Mouse (Mus musculus) kidney, embryonic 15.5 days (tissue): ENCODE results near the gene Marveld3. TPM values are rescaled to one million over a fixed set of nuclear protein-coding genes. Genes with fewer than 3 reads are reported as not detected.

Experiments used
- ATAC-seq: fragments of 200-750 bp; cut with Nextera tagmentation; replicated peaks from 2 replicates; pipeline ENCODE4 v1.8.0; 2017; ENCODE audit warnings: moderate TSS enrichment; ENCODE audit not compliant: low FRiP score
- H3K27ac ChIP-seq: fragments of 300-500 bp; sonication (generic); 2 replicates; pipeline ENCODE4 v1.5.1; 2015; ENCODE audit warnings: mild to moderate bottlenecking, inconsistent platforms
- H3K27me3 ChIP-seq: fragments of 300-500 bp; sonication (generic); 2 replicates; pipeline ENCODE4 v1.6.1; 2015; ENCODE audit warnings: inconsistent platforms
- H3K36me3 ChIP-seq: fragments of 300-500 bp; sonication (generic); 2 replicates; pipeline ENCODE4 v1.6.1; 2015; ENCODE audit warnings: inconsistent platforms
- H3K4me1 ChIP-seq: fragments of 300-500 bp; sonication (generic); 2 replicates; pipeline ENCODE4 v1.6.1; 2015; ENCODE audit warnings: inconsistent platforms
- H3K4me2 ChIP-seq: fragments of 300-500 bp; sonication (generic); 2 replicates; pipeline ENCODE4 v1.6.1; 2015; ENCODE audit warnings: moderate library complexity, mild to moderate bottlenecking, inconsistent platforms
- H3K4me3 ChIP-seq: fragments of 300-500 bp; sonication (generic); replicated peaks from 2 replicates; pipeline ENCODE4 v1.5.1; 2015; ENCODE audit warnings: mild to moderate bottlenecking, inconsistent platforms
- H3K9ac ChIP-seq: fragments of 300-500 bp; sonication (generic); 2 replicates; pipeline ENCODE4 v1.6.1; 2015; ENCODE audit warnings: mild to moderate bottlenecking, inconsistent platforms
- H3K9me3 ChIP-seq: fragments of 300-500 bp; sonication (generic); replicated peaks from 2 replicates; pipeline ENCODE4 v1.6.1; 2016; ENCODE audit warnings: inconsistent platforms
- WGBS: fragments of 180-500 bp; shearing (Covaris S2); methylation state at CpG from one replicate; pipeline ENCODE4 v1.1.7; 2015; ENCODE audit warnings: mixed read lengths; 5-methylcytosine and 5-hydroxymethylcytosine counted together
- polyA plus RNA-seq: library from polyadenylated mRNA; unstranded; fragments of >200 nt; fragmentation: Nextera tagmentation; extraction: Ambion mirVana; gene quantifications from 2 replicates; pipeline ENCODE4 v1.2.1, GENCODE M21; 2015

Gene Marveld3
- 3.1 and 3.7 TPM in 2 replicates for polyA plus RNA-seq

- Histone ChIP-seq H3K27me3 (peaks cover 39% of the 10 kb centered on the region), H3K4me2 (peak within 1 kb of the TSS; percentile 81), H3K27ac (no peak within 1 kb of the TSS), H3K4me1 (peaks cover 26% of the 10 kb centered on the region), H3K9ac (0 out of 2 replicates have a peak within 1 kb of the TSS, but pooled peaks have one; percentile 31), H3K4me3 (peak within 1 kb of the TSS; percentile 52), H3K36me3 (no peaks in the 10 kb centered on the region), H3K9me3 (no peaks in the 10 kb centered on the region)
- WGBS = 2% methylated on average over 64 of the region's 64 CpGs
- peak; percentile 76 for ATAC-seq
These were observed at the start of gene Marveld3 for GRCm38 (mm10) chr8:109961693-109962367. Gene Marveld3 (minus strand): TSS chr8:109962203.

DNA sequence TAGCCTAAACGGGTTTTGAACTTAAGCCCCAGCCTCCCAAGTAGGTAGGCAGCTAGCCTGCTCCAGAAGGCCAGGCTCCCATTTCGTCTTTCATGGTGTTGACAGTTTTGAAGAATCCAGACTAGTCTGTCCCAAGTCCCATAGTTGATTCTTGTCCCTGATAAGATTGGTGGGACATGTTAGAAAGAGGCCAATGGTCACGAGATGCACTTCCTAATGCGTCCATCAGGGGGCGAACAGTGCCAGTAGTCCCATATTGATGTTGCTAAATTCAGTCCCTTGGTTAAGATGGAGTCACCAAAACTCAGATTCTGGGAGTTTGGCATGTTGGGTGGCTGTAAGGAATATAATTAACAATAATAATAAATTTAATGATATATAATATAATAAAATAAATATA, 48.9 kb upstream of the Marveld3 start:
- Histone ChIP-seq H3K9ac (no peak overlapping the region), H3K4me1 (0 out of 2 replicates have a peak, but pooled peaks cover 4% of the 10 kb centered on the region), H3K36me3 (no peaks in the 10 kb centered on the region), H3K9me3 (no peaks in the 10 kb centered on the region), H3K4me3 (no peak overlapping the region), H3K4me2 (no peak overlapping the region), H3K27me3 (no peaks in the 10 kb centered on the region), H3K27ac (no peak overlapping the region)
- no peak for ATAC-seq
- WGBS = 37% methylated on average over 5 of the region's 5 CpGs

- H3K9me3 ChIP-seq = no peaks in the 10 kb centered on the region
- H3K4me2 ChIP-seq = no peak overlapping the region
- 67% methylated on average over 8 of the region's 8 CpGs for WGBS
- H3K4me1 ChIP-seq = 0 out of 2 replicates have a peak, but pooled peaks cover 4% of the 10 kb centered on the region
- H3K4me3 ChIP-seq = no peak overlapping the region
- no peak for ATAC-seq
- no peaks in the 10 kb centered on the region for H3K36me3 ChIP-seq
- H3K9ac ChIP-seq = no peak overlapping the region
- H3K27me3 ChIP-seq = no peaks in the 10 kb centered on the region
- no peak overlapping the region for H3K27ac ChIP-seq
These were observed 47.0 kb upstream of the Marveld3 start for GRCm38 (mm10) chr8:110008995-110009446.

DNA sequence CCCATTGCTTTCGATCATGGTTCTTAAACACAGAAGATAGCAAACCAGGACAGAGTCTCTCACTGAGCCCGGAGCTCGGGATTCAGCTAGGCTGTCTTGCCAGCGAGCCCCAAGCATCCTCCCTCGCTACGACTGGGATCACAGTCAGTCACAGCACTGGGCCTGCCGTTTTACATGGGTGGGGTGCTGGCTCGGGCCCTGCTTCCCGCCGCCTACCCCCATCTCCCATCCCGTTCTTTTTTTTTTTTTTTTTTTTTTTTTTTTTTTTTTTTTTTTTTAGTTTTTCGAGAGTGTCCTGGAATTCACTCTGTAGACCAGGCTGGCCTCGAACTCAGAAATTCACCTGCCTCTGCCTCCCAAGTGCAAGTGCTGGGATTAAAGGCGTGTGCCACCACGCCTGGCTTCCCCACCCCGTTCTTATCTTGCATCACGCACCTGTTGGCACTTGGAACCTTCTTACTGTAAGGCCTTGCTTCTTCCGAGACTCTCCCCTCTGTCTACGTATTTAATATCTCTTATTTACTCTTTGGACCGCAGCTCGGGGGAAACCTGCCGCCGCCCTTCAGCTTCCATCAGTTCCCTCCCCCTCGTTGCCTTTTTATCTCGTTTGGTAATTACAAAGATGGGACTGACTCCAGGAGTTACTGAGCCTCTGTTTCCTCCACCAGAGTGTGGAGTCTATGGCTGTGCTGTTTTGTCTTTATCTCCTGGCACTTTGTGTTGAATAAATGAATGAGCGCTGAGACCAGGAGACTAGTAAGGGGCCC, 46.4 kb upstream of the Marveld3 start:
- no peak for ATAC-seq
- no peaks in the 10 kb centered on the region for H3K36me3 ChIP-seq
- H3K4me3 ChIP-seq = no peak overlapping the region
- whole genome bisulfite sequencing = 85% methylated on average over 26 of the region's 26 CpGs
- H3K4me1 ChIP-seq = 0 out of 2 replicates have a peak, but pooled peaks cover 4% of the 10 kb centered on the region
- no peaks in the 10 kb centered on the region for H3K9me3 ChIP-seq
- no peaks in the 10 kb centered on the region for H3K27me3 ChIP-seq
- no peak overlapping the region for H3K4me2 ChIP-seq
- no peak overlapping the region for H3K9ac ChIP-seq
- H3K27ac ChIP-seq = no peak overlapping the region

GRCm38 (mm10) chr8:110006312-110007023, 44.5 kb upstream of the Marveld3 start:
- no peak overlapping the region for H3K27ac ChIP-seq
- no peaks in the 10 kb centered on the region for H3K36me3 ChIP-seq
- ATAC-seq = no peak
- 57% methylated on average over 17 of the region's 17 CpGs for WGBS
- H3K9me3 ChIP-seq = no peaks in the 10 kb centered on the region
- H3K9ac ChIP-seq = no peak overlapping the region
- H3K4me1 ChIP-seq = 0 out of 2 replicates have a peak, but pooled peaks cover 4% of the 10 kb centered on the region
- no peak overlapping the region for H3K4me3 ChIP-seq
- 0 out of 2 replicates have a peak, but pooled peaks cover 3% of the 10 kb centered on the region for H3K27me3 ChIP-seq
- no peak overlapping the region for H3K4me2 ChIP-seq

DNA sequence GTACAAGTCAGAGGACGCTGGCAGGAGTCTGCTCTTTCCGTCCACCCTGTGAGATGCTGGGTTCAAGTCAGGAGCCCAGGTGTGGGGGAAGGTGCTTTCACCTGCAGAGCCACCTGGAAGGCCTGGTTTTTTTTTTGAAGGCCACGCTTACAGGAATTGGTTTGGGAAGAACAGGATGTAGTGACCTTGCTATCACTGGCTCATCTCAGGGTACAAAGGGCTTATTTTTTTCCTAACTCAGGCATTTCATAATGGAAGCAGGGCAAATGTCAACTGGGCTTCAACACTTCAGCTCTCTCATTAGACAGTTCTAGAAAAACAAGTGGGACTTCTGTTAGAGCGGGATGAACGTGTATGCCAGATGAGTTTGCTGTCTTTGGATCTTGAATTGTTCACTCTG, 42.3 kb upstream of the Marveld3 start:
- no peak overlapping the region for H3K27ac ChIP-seq
- no peak for ATAC-seq
- 0 out of 2 replicates have a peak, but pooled peaks cover 4% of the 10 kb centered on the region for H3K4me1 ChIP-seq
- no peak overlapping the region for H3K4me2 ChIP-seq
- H3K27me3 ChIP-seq = 0 out of 2 replicates have a peak, but pooled peaks cover 7% of the 10 kb centered on the region
- H3K9ac ChIP-seq = no peak overlapping the region
- no peak overlapping the region for H3K4me3 ChIP-seq
- WGBS = 71% methylated on average over 5 of the region's 5 CpGs
- no peaks in the 10 kb centered on the region for H3K36me3 ChIP-seq
- no peaks in the 10 kb centered on the region for H3K9me3 ChIP-seq

GRCm38 (mm10) chr8:110002953-110003352, 41.0 kb upstream of the Marveld3 start:
- 37% methylated on average over 9 of the region's 9 CpGs for WGBS
- Histone ChIP-seq H3K36me3 (no peaks in the 10 kb centered on the region), H3K4me3 (no peak overlapping the region), H3K4me2 (no peak overlapping the region), H3K9ac (no peak overlapping the region), H3K4me1 (0 out of 2 replicates have a peak, but pooled peaks cover 4% of the 10 kb centered on the region), H3K9me3 (no peaks in the 10 kb centered on the region), H3K27ac (no peak overlapping the region), H3K27me3 (0 out of 2 replicates have a peak, but pooled peaks cover 7% of the 10 kb centered on the region)
- no peak for ATAC-seq

DNA sequence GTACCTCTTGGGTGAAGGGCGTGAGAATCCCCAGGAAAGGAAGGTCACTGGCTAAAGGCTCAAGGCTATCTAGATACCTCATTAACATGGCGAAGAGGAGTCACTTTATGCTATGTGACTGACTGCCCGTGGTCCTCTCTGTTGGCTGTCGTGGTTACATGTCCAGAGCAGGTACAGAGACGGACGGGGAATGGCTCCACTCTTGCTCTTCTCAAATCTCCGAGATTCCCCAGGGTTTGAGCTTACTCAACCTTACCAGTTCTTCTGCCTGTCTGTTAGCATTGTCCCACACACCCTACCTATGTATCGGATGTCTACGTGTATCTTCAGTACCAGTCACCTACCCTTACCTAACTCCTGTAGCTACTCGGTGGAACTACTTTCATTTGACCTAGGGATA, 38.0 kb upstream of the Marveld3 start:
- H3K4me2 ChIP-seq = no peak overlapping the region
- no peaks in the 10 kb centered on the region for H3K36me3 ChIP-seq
- H3K27me3 ChIP-seq = peaks cover 10% of the 10 kb centered on the region; the same call in 1 of the 2 replicates
- H3K9me3 ChIP-seq = no peaks in the 10 kb centered on the region
- no peaks in the 10 kb centered on the region for H3K4me1 ChIP-seq
- ATAC-seq = no peak
- H3K9ac ChIP-seq = no peak overlapping the region
- 77% methylated on average over 10 of the region's 10 CpGs for WGBS
- H3K4me3 ChIP-seq = no peak overlapping the region
- H3K27ac ChIP-seq = no peak overlapping the region

DNA sequence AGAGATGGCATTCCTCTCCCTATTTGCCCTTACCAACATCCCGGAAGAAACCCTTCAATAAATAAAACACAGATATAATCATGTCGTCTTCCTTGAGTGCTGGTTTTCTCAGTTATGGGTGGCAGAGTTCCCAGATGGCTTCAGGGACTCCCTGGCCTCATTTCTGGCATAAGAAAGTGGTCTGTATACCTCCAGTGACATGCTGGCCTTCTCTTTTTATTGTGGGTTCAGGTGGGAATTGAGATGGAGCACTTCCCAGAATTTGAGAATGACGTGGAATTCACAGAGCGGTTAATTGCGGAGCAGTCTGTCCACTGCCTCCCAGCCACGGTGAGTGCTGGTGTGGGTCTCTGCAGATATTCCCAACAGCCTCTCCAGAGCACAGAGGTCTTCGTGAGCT, 36.1 kb upstream of the Marveld3 start:
- no peak overlapping the region for H3K9ac ChIP-seq
- no peak overlapping the region for H3K27ac ChIP-seq
- H3K4me2 ChIP-seq = no peak overlapping the region
- WGBS = 71% methylated on average over 7 of the region's 7 CpGs
- no peaks in the 10 kb centered on the region for H3K36me3 ChIP-seq
- no peak for ATAC-seq
- H3K4me3 ChIP-seq = no peak overlapping the region
- H3K27me3 ChIP-seq = peaks cover 19% of the 10 kb centered on the region; the same call in 1 of the 2 replicates
- no peaks in the 10 kb centered on the region for H3K9me3 ChIP-seq
- no peaks in the 10 kb centered on the region for H3K4me1 ChIP-seq

GRCm38 (mm10) chr8:109997381-109997780, 35.4 kb upstream of the Marveld3 start:
- Histone ChIP-seq H3K36me3 (no peaks in the 10 kb centered on the region), H3K27me3 (peaks cover 17% of the 10 kb centered on the region; the same call in 1 of the 2 replicates), H3K9me3 (no peaks in the 10 kb centered on the region), H3K4me1 (no peaks in the 10 kb centered on the region), H3K27ac (no peak overlapping the region), H3K4me2 (no peak overlapping the region), H3K9ac (no peak overlapping the region), H3K4me3 (no peak overlapping the region)
- ATAC-seq = no peak
- 90% methylated on average over 9 of the region's 9 CpGs for WGBS

DNA sequence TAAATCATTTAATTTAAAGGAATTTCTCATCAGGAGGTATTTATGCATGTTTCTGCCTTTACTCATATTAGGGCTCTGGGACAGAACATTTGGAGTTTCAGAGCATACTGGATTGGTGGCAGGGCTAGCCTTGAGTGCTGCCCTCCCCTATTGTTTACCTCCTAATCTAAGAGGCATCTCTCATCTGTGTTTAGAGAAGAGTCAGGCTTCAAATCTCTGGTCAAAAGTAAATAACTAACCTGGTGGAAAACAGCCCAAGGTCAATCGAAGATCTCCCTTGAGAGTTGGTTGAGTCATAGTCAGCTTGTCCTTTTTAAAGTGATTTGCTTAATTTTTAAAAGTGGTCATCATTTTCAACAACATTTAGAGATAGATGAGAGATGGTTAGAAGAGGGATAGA, 30.9 kb upstream of the Marveld3 start:
- no peak overlapping the region for H3K9ac ChIP-seq
- WGBS = 88% methylated on average over 1 of the region's 1 CpGs
- H3K4me3 ChIP-seq = no peak overlapping the region
- no peaks in the 10 kb centered on the region for H3K9me3 ChIP-seq
- no peaks in the 10 kb centered on the region for H3K4me1 ChIP-seq
- peaks cover 12% of the 10 kb centered on the region; the same call in 1 of the 2 replicates for H3K27me3 ChIP-seq
- ATAC-seq = no peak
- H3K4me2 ChIP-seq = no peak overlapping the region
- H3K27ac ChIP-seq = no peak overlapping the region
- no peaks in the 10 kb centered on the region for H3K36me3 ChIP-seq
